Mouse (Mus musculus) kidney, adult 2 months (tissue): ENCODE measurements around the gene Rassf1. TPM values are rescaled to one million over a fixed set of nuclear protein-coding genes. Genes with fewer than 3 reads are reported as not detected.

Experiments used
- DNase-seq: peaks from one replicate; pipeline ENCODE4 v3.0.0; 2021
- H3K27ac ChIP-seq: fragments of 200-500 bp; 2 replicates; pipeline ENCODE4 v1.5.1; 2012; ENCODE audit warnings: low read depth, low read length, control low read depth, inconsistent platforms; ENCODE audit not compliant: insufficient read depth
- H3K27me3 ChIP-seq: fragments of 200-500 bp; replicated peaks from 2 replicates; pipeline ENCODE4 v1.6.1; 2012; ENCODE audit warnings: mild to moderate bottlenecking, moderate library complexity, low read length, inconsistent platforms; ENCODE audit not compliant: control insufficient read depth, insufficient read depth
- H3K36me3 ChIP-seq: fragments of 200-500 bp; 2 replicates; pipeline ENCODE4 v1.6.1; 2012; ENCODE audit warnings: mild to moderate bottlenecking, moderate library complexity, low read length, inconsistent platforms; ENCODE audit not compliant: control insufficient read depth, insufficient read depth
- H3K4me1 ChIP-seq: fragments of 200-500 bp; 2 replicates; pipeline ENCODE4 v1.6.1; 2011; ENCODE audit warnings: low read length; ENCODE audit not compliant: control insufficient read depth, insufficient read depth
- H3K4me3 ChIP-seq: fragments of 200-500 bp; 2 replicates; pipeline ENCODE4 v1.5.1; 2011; ENCODE audit warnings: mild to moderate bottlenecking, low read depth, low read length, control low read depth; ENCODE audit not compliant: insufficient read depth
- CTCF ChIP-seq: fragments of 200-500 bp; conservative IDR thresholded peaks from 2 replicates; pipeline ENCODE4 v1.5.1; 2011; ENCODE audit warnings: low read depth, mild to moderate bottlenecking, control low read depth, low read length, moderate library complexity, mixed read lengths; ENCODE audit not compliant: insufficient read depth, insufficient read length
- POLR2A ChIP-seq: fragments of 200-500 bp; IDR thresholded peaks from one replicate; pipeline ENCODE4 v1.6.1; 2011; ENCODE audit warnings: low read depth, low read length, control low read depth
- WGBS: fragments of 180-500 bp; shearing (Covaris S2); methylation state at CpG from one replicate; pipeline ENCODE4 v1.1.7; 2018; 5-methylcytosine and 5-hydroxymethylcytosine counted together
- polyA plus RNA-seq: library from polyadenylated mRNA; depleted of rRNA; stranded (reverse); fragments of >200 nt; gene quantifications from 2 replicates; pipeline ENCODE4 v1.2.3, GENCODE M21; 2012

The Rassf1 gene
- polyA plus RNA-seq, 1 experiment, result 23.0 TPM

DNA sequence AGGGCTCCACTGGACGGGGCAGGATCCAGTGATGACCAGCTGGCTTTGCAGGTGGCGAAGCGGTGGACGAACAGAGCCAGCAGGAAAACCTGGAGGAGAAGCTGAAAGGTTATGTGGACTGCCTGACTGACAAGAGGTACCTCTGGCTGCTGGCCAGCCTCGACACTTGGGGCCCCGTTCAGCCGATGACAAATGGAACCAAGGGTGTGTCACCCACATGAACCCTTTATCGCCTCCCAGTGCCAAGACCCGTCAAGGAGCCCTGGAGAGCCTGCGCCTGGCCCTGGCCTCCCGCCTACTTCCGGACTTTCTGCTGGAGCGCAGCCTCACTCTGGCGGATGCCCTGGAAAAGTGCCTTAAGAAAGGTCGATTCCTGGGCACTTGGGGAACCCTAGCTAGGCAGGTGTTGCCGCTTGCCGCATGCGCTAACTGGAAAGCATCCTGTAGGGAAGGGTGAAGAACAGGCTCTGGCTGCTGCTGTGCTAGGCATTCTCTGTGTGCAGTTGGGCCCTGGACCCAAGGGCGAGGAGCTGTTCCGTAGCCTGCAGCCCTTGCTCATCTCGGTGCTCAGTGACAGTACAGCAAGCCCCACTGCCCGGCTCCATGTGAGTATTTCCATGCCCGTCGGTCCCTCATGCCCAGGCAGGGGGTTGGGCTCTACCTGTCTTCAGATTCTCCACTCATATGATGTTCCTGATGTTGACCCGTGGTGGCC lies 38.9 kb downstream of the Rassf1 start:
- no peaks in the 10 kb centered on the region for H3K27me3 ChIP-seq
- peaks cover 30% of the 10 kb centered on the region for H3K4me1 ChIP-seq
- 57% methylated on average over 25 of the region's 25 CpGs for WGBS
- no peak for TF ChIP-seq CTCF
- no peak for TF ChIP-seq POLR2A
- DNase-seq, result peak; percentile 89
- peak overlapping the region; percentile 47 for H3K27ac ChIP-seq
- no peak overlapping the region for H3K4me3 ChIP-seq
- H3K36me3 ChIP-seq, result no peaks in the 10 kb centered on the region

DNA sequence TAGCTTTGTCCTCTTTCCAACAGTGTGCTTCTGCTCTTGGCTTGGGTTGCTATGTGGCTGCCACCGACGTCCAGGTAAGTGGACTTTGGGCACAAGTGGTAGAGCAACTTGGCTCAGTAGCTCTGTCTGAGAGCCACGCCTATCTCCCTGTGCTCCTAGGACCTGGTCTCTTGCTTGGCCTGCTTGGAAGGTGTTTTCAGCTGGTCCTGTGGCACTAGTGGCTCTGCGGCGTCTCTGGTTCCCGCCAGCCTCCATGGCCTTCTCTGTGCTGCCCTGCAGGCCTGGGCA lies 39.4 kb downstream of the Rassf1 start:
- no peak for TF ChIP-seq POLR2A
- TF ChIP-seq CTCF, result no peak
- Histone ChIP-seq H3K4me1 (peaks cover 30% of the 10 kb centered on the region), H3K4me3 (peak overlapping the region; percentile 9; the same call in 1 of the 2 replicates), H3K27me3 (no peaks in the 10 kb centered on the region), H3K27ac (peak overlapping the region; percentile 63), H3K36me3 (no peaks in the 10 kb centered on the region)
- 53% methylated on average over 6 of the region's 6 CpGs for WGBS
- DNase-seq, result peak; percentile 90

DNA sequence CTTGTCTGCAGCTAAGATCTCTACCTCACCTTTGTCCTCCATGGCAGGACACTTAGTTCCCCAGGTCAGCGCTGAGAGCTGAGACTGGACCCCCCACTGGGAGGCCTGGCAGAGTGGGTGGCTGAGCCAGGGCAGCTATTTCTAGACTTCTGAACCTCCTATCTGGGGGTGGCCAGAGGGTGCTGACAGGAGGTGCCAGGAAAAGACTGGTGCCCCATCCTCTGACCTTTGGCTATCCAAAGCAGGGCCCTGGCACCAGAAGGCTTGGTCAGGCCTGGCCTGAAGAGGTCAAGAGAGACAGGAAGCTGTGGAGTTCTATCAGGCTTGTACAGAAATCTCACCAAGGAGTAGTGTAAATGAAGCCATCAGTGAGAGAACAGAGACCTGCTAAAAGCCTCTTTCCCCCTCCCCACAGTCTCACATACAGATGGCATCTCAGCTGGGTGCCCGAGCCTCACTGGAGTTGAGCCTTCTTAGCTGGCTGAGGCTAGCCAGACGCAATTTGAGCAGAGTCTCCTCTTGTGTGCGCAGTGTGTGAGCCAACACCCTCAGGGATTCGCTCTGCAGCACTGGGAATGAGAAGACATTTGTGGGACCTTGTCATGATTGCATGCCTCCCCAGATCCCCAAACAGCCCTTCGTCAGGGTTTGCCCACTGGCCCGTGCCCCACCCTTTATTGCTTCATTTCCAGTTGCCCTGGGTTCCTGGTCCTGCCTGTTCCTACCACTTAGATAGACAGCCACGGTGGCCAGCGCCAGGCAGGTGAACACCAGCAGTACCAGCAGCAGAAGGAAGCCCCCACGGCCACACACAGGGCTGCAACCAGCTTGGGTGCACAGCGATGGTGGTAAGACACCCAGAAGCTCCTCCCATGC lies 42.0 kb downstream of the Rassf1 start:
- Histone ChIP-seq H3K36me3 (no peaks in the 10 kb centered on the region), H3K27me3 (no peaks in the 10 kb centered on the region), H3K27ac (peak overlapping the region; percentile 65), H3K4me3 (no peak overlapping the region), H3K4me1 (peaks cover 40% of the 10 kb centered on the region)
- peak; percentile 93 for DNase-seq
- WGBS, result 76% methylated on average over 11 of the region's 11 CpGs
- TF ChIP-seq CTCF, result no peak
- TF ChIP-seq POLR2A, result no peak

DNA sequence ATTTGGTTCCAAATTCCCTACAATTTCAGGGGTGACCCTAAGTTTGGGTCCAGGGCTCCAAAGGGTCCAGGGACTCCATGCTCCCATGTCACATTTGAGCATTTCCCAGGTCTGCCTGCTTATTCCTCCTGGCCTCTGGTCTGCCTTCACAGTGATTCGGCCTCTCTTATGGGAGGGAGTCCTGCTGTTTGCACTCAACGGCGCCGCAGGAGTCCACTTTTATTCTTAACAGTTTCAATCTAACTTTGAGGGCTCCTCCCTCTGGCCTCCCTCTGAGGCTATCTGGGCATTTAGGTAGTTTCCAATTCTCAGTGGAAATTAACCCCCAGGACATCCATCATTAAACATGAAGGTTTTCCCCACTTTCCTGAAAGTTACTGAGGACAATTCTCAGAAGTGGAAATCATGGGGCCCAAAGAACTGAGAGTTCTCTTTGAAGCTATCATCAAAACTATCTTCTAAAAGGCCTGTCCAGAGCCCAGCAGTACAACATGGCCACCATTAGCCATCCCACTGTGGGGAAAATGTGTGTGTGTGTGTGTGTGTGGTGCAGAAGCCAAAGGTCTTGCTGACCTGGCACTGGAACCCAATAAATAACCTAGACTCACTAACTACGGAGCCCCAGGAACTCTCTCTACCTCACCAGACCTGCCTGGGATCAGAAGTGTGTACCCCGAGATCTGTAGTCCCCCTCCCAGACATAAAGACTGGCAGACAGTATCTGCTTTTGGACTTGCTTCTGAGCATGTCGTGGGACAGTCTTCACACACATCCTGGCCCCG lies 43.1 kb downstream of the Rassf1 start:
- Histone ChIP-seq H3K4me3 (no peak overlapping the region), H3K27ac (peak overlapping the region; percentile 14; the same call in 1 of the 2 replicates), H3K36me3 (no peaks in the 10 kb centered on the region), H3K27me3 (no peaks in the 10 kb centered on the region), H3K4me1 (peaks cover 38% of the 10 kb centered on the region)
- DNase-seq, result peak; percentile 63
- TF ChIP-seq POLR2A (no peak), CTCF (no peak)
- 56% methylated on average over 8 of the region's 8 CpGs for WGBS

DNA sequence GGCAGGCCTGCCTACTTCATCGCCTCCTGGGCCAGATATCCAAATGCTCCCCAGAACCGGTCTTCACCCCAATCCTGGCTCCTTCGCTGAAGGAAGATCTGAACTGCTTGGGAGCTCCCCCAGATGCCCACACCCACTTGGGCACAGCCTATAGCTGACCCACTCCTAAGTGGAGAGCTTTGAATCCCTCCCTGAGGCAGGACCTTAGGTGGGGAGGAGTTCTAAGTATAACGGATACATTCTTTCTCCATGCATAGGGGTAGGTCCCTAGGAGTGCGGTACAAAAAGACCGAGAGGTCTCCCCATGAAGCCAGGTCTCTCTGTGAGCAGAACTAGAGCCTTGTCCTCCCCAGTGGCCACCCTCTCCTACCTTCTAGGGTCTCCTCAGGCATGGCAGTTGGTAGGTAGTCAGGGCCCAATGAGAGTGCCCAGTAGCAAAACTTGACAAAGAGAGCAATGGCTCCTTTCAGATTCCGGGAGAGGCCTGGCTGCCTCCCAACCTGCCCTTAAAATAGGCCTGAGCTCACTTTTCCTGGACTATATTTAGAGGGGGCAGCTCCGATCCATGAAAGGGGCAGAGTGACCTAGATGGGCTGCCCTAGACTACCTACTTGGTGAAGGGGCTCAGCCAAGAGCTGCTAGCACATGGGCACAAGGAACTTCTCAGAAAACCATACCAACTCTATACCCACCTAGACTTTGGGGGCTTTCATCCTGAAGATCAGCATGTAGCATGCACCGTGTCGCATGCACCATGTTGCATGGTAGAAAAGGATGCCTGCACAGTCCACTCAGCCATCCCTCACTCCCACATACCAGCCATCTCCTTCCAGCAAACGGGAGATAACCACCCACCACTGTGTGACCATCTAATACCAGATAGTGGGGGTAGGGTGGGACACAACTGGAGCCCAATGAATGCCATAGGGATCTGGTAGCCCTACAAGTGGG lies 45.5 kb downstream of the Rassf1 start:
- no peaks in the 10 kb centered on the region for H3K36me3 ChIP-seq
- H3K27me3 ChIP-seq, result no peaks in the 10 kb centered on the region
- H3K27ac ChIP-seq, result peak overlapping the region; percentile 7; the same call in 1 of the 2 replicates
- no peak overlapping the region for H3K4me3 ChIP-seq
- WGBS, result 73% methylated on average over 11 of the region's 11 CpGs
- DNase-seq, result peak; percentile 65
- H3K4me1 ChIP-seq, result peaks cover 29% of the 10 kb centered on the region
- TF ChIP-seq POLR2A (no peak), CTCF (no peak)

DNA sequence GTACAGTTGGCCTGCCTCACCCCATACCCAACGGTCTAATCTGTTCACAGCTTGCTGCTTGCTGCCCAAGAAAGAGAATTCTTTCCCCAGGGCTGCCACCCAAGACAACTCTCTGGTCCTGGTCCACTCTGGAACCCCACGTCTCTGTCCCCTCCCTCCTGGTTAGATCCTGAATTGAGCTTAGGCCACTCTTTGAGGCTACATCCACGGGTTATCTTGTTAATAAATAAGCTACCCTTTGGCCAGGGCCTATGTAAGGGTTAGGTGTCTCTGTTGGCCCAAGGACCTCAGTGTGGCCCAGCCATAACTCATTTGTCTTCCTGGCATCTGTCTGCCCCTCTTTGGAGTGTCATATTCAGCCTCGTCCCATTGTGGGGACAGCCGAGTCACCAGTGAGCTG lies 47.0 kb downstream of the Rassf1 start:
- Histone ChIP-seq H3K4me1 (peaks cover 31% of the 10 kb centered on the region), H3K27me3 (no peaks in the 10 kb centered on the region), H3K27ac (peak overlapping the region; percentile 74), H3K36me3 (no peaks in the 10 kb centered on the region), H3K4me3 (no peak overlapping the region)
- 49% methylated on average over 5 of the region's 5 CpGs for WGBS
- peak; percentile 83 for DNase-seq
- TF ChIP-seq POLR2A (no peak), CTCF (no peak)
